Mouse (Mus musculus) myocyte (in vitro differentiated cells): ENCODE data around the gene Tecpr1.

Experiments used
- CEBPB ChIP-seq: IDR thresholded peaks from 2 replicates; pipeline ENCODE4 v1.6.1; 2011; ENCODE audit warnings: mild to moderate bottlenecking, moderate library complexity; ENCODE audit not compliant: poor library complexity, insufficient read depth, severe bottlenecking
- E2F4 ChIP-seq: IDR thresholded peaks from one replicate; pipeline ENCODE4 v1.6.1; 2011; ENCODE audit warnings: mild to moderate bottlenecking, control low read depth, moderate library complexity; ENCODE audit not compliant: insufficient read depth
- MAX ChIP-seq: IDR thresholded peaks from one replicate; pipeline ENCODE4 v1.6.1; 2011; ENCODE audit warnings: low read depth, mild to moderate bottlenecking, control low read depth
- MYOD1 ChIP-seq, 3 experiments: IDR thresholded peaks; one replicate each; pipeline ENCODE4 v1.6.1; 2011; ENCODE audit warnings: control low read depth in 2 of 3, low read depth in 2 of 3, mild to moderate bottlenecking in 2 of 3, moderate library complexity in 1 of 3; ENCODE audit not compliant: insufficient read length in 2 of 3, control insufficient read depth in 1 of 3
- MYOG ChIP-seq, 3 experiments: IDR thresholded peaks; one replicate each; pipeline ENCODE4 v1.6.1; 2011; ENCODE audit warnings: control low read depth in 2 of 3, low read depth in 2 of 3, mild to moderate bottlenecking in 2 of 3; ENCODE audit not compliant: insufficient read length in 2 of 3, control insufficient read depth in 1 of 3, insufficient read depth in 1 of 3
- POLR2A ChIP-seq: IDR thresholded peaks from one replicate; pipeline ENCODE4 v1.6.1; 2011; ENCODE audit warnings: low read depth, mild to moderate bottlenecking, control low read depth, moderate library complexity; ENCODE audit not compliant: insufficient read length
- POLR2AphosphoS2 ChIP-seq: IDR thresholded peaks from one replicate; pipeline ENCODE4 v1.6.1; 2011; ENCODE audit warnings: low read depth, control low read depth; ENCODE audit not compliant: insufficient read length
- REST ChIP-seq: IDR thresholded peaks from one replicate; pipeline ENCODE4 v1.6.1; 2011; ENCODE audit warnings: mild to moderate bottlenecking, control low read depth, moderate library complexity; ENCODE audit not compliant: insufficient read depth, insufficient read length
- SRF ChIP-seq: IDR thresholded peaks from one replicate; pipeline ENCODE4 v1.6.1; 2011; ENCODE audit warnings: low read depth; ENCODE audit not compliant: control insufficient read depth, insufficient read length
- TCF12 ChIP-seq: IDR thresholded peaks from one replicate; pipeline ENCODE4 v1.6.1; 2011; ENCODE audit warnings: mild to moderate bottlenecking, control low read depth; ENCODE audit not compliant: poor library complexity, insufficient read depth, severe bottlenecking
- TCF3 ChIP-seq: IDR thresholded peaks from one replicate; pipeline ENCODE4 v1.6.1; 2011; ENCODE audit warnings: low read depth, control low read depth; ENCODE audit not compliant: insufficient read length
- USF1 ChIP-seq: IDR thresholded peaks from one replicate; pipeline ENCODE4 v1.6.1; 2011; ENCODE audit warnings: low read depth, mild to moderate bottlenecking, control low read depth, moderate library complexity

GRCm38 (mm10) chr5:144243901-144244487 is 20.6 kb upstream of the Tecpr1 start, which contains the start of gene Bri3:
- no peak for TF ChIP-seq POLR2A
- TF ChIP-seq CEBPB = no peak
- no peak for TF ChIP-seq MAX
- TF ChIP-seq USF1 = no peak
- no peak for TF ChIP-seq TCF12
- no peak for TF ChIP-seq MYOG (IDR thresholded peaks at IDR 0.05; ENCODE audit: control insufficient read depth in 1 of 3, insufficient read depth in 1 of 3, insufficient read length in 2 of 3, low read depth in 2 of 3)
- TF ChIP-seq SRF = no peak
- TF ChIP-seq TCF3 = no peak
- TF ChIP-seq E2F4 = no peak
- no peak for TF ChIP-seq MYOD1 (IDR thresholded peaks at IDR 0.05; ENCODE audit: control insufficient read depth in 1 of 3, insufficient read length in 2 of 3, low read depth in 2 of 3)
- TF ChIP-seq POLR2AphosphoS2 = no peak
- TF ChIP-seq REST = no peak
